Mouse (Mus musculus): ENCODE data around the gene Wdr31.
"Not testable (repeated sequence)": the region's sequence is repeated elsewhere in the genome, so short reads cannot be mapped to it uniquely, and the experiment has no call there.

Wdr31 gene

DNA sequence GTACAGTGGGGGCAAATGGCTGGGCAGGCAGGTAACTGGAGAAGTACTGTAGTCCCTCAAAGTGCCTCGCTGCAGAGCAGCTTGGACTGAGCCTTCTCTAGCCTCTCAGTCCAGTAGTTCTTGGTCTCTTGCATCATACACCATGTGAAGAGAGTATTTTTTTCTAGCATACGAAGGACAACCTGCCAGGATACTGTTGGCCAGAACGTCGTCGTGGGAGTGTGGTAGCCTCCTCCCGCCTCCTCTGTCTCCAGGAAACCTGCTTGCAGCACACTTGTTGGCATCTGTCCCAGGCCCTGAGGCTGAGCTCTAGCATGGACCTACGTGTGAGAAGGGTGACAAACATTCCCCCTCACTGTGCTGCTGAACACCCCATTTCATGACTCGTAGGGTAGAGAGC, 26.1 kb upstream of the Wdr31 start:
- CTCF ChIA-PET: no interaction called here

DNA sequence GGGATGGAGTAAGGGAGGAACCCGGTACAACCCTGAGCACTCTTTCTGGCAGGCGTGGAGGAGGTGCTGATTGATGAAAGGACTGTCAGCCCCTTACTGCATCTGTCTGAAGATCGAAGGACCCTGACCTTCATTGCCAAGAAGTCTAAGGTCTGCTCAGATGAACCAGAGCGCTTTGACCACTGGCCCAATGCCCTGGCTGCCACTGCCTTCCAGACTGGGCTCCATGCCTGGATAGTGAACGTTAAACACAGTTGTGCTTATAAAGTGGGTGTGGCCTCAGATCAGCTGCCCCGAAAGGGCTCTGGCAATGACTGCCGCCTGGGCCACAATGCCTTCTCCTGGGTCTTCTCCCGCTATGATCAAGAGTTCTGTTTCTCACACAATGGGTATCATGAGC, 25.2 kb upstream of the Wdr31 start:
- CTCF ChIA-PET: no interaction called here

DNA sequence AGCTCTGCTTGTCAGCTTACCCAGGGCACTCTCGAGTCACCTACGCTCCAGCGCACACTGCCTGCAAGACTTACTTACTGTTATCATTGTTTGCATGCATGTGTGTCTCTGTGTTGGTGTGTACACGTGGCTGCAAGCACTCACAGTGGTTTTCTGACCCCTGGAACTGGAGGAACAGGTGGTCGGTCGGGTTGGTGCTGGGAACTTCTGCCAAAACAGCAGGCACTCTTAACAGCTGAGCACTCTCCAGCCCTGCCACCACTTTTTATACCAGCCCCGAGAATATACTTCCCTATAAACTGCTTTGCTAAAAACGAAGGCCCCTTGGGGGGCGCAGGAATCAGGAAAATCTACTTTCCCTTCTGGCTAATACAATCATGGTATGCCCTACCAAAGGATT, 23.5 kb upstream of the Wdr31 start:
- CTCF ChIA-PET: interaction anchor here (1.3 kb wide), 1 partner anchor 8 kb away, joined by 4 read pairs; no protein-coding TSS in a partner anchor

DNA sequence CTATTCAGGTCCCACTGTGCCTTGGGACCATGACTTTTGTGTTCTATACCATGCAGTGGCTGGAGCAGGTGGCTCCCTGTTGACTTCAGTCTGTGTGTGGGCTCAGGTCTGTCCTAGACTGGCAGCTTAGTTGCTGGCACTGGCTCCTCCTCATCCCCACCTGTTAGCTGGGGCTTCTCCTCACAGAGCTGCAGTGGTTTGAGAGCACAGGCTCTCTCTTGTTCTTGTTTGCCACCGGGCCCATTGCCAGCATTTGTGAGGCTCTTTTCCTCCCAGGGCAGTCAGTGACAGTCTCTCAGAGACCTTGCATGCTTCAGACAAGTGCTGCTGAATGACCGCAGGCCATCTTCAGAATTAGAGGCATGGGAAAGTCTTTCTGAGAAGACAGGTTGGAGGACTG, 22.0 kb upstream of the Wdr31 start:
- CTCF ChIA-PET: interaction anchor here (0.6 to 1.3 kb wide), 3 partner anchors 9 to 101 kb away, joined by 3 to 4 read pairs (median 4); partner anchors contain the start of gene Hdhd3

DNA sequence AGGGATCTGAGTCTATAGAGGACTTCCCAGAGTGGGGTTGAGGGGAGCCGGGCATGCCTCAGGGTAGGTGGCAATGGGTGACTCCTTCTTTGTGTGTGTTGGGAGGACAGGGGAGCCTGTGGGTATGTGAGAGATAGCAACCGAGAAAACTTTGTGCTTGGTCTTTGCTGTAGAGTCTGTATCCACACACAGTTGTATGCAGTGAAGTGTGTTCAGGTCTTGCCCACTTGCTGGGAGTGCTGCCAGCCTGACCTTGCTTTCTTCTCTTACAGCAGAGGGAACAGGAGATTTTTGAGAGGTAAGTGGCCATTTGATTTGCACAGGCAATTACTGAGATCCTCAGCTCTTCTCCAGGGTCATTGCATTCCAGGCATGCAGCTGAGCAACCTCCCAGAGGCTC, 17.2 kb upstream of the Wdr31 start:
- CTCF ChIA-PET: no interaction called here

DNA sequence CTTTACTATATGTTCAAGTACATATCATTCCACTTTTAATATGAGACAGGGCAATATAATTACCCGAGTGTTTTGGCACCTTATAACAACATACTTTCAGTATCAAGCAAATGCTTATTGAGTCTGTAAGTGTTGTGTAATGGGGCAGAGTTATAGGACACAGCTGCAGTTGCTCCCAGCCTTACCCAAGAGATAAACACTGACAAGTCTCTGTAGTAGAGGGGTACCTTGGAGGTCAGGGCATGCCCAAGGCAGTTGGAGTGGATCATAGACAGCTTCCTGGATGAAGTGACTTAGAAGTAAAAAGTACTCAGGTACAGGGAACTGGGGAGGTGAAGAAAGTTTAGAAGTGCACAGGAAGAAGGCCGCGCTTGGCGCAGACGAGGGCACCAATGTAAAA, 16.5 kb upstream of the Wdr31 start:
- CTCF ChIA-PET: no interaction called here

DNA sequence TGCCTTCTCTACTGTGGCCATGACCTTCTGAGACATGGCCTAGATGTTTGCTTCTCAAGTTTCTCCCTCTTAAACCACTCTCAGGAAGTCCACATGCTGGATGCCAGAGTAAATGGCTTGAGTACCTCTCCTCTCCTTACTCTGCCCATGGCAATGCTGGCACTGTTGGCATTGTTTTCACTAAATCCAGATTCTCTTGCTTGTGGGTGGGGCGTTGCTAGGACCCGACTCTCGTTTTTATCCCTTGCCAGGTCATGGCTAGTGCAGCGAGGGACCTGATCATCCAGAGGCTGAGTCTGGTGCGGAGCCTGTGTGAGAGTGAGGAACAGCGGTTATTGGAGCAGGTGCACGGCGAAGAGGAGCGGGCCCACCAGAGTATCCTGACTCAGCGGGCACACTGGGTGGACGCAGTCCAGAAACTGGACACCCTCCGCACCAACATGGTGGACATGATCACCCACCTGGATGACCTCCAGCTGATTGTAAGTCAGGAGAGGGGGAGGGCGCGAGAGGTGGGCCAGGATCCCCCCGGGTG, 15.5 kb upstream of the Wdr31 start:
- CTCF ChIA-PET: interaction anchor here (0.7 kb wide), 1 partner anchor 11 kb away, joined by 5 read pairs; no protein-coding TSS in a partner anchor

DNA sequence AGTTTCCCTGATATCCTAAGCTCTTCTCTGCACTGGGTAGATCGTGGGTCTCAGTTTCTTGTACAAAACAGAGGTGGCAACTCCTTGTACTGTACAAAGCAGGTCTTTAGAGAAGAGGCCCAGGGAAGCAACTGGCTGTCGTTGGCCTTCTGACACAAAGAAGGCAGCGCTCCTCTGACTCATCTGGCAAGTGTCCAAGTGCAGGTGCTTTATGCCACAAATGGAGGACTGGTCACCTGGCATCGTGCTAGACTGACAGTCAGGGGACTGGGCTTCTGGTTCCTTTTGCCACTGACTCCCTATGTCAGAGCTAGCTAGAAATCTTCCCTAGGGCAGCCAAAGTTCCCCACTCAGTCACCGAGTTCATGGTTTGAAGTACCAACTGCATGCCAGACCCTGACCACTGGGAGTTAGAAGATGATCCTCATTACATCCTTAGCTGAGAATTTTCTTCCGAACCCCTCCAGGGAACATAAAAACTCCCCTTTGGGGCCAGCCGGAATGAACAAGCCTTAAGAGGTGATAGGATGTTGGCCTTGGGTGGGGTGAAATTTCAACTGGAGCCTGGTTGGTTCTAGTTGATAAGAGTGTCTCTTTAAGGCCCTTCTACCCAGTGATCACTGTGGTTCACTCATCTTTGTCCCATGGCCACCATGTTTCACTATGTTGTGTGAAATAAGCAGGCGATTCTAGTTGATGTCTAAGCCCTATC, 14.9 kb upstream of the Wdr31 start:
- CTCF ChIA-PET: interaction anchor here (0.7 kb wide), 1 partner anchor 67 kb away, joined by 4 read pairs; no protein-coding TSS in a partner anchor

DNA sequence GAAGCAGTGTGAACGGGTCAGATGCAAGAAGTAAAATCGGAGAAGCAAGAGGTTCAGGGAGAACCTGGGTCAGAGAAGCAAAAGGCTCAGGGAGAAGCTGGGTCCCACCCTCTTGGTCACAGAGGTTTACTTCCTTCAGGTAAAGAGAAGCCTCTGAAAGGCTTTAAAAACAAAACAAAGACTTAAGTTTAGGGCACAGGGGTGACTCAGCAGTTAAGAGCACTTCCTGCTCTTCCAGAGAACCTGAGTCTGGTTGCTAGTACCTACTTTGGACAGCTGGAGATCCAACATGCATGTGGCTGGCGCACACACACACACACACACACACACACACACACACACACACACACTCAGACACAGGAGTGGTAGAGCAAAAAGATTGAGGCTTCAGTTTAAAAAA, 14.2 kb upstream of the Wdr31 start:
- CTCF ChIA-PET: interaction anchor here (0.7 kb wide), 1 partner anchor 68 kb away, joined by 4 read pairs; no protein-coding TSS in a partner anchor

DNA sequence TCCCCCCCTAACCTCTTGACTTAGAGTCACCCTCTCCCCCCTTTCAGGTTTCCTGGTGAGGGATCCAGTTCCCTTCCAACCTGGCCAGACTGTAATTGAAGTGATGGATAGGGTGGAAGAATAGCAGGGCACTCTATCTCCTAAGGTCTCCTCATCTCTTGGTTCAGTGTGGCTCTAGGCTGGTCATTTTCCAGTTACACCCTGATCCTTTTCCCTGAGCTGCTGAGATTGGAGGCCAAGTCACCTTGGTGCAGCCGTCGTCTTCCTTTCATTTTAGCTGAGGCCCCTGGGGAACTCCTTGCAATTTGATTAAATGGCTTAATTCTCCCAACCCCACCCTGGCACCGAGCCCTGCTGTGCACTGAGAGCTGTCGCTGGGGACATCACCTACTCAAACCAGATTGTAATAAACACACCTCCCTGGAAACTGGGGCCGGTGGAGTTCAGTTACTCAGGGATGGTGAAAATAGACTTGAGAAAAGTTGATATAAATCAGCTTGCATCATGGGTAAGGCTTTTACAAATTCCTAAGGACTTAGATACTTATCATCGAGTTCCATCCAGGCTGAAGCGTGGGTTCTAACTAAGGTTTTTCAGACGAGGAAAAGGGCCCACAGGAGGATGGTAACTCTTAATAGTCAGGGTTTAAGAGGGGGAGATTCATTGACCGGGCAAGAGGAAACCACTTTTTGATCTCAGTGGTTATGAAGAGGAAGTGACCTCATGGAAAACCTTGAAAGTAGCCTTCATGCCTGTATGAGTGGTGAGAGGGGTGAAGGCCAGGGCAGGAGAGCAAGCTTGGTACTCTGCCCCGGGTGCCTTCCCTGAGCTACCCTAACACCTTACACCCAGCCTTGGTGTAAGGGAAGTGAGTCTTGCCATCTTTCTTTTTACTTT, 10.3 kb upstream of the Wdr31 start:
- CTCF ChIA-PET: no interaction called here

DNA sequence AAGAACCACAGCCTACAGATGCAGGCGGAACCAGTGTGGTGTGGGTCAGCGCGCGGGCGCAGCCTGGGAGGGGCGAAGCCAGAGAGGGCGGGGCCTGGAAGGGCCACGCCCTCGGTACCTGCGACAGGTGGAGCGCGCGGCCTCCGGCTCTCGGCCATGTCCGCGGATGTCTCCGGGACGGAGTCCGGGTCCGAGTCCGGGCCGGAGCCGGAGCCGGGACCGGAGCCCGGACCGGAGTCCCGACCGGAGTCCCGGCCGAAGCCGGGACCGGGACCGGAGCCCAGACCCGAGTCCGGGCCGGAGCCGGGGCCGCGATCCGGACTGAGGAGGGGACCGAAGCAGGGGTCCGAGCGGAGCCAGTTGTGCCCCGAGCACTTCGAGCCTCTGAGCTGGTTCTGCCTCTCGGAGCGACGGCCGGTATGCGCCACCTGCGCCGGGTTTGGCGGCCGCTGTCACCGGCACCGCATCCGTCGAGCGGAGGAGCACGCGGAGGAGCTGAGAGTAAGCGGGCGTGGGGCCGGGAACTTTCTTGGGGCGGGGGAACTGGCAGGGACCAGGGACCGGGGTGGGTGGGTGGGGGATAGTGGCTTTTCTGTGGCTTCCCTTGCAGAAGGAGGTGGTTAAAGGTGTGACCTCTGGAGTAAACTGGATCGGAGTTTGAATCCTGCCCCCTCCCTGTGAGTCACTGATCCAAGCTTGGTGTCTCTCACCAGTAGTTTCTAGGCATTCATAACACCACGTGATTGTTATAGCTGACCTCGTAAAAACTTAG, 9.4 kb upstream of the Wdr31 start, which contains the start of gene Bspry:
TSS of gene Bspry (plus strand) at position 117 of the 772 bp plus-strand sequence.
- CTCF ChIA-PET: no interaction called here

DNA sequence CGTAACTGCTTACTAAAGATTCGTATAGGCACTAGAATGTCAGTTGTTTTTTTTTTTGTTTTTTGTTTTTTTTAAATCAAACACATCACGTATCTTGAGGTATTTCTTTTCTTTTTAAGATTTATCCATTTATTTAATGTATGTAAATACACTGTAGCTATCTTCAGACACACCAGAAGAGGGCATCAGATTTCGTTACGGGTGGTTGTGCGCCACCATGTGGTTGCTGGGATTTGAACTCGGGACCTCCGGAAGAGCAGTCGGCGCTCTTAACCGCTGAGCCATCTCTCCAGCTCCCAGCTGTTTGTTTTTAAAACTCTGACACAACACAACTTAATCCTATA, 8.9 kb upstream of the Wdr31 start:
- CTCF ChIA-PET: not testable (repeated sequence)

DNA sequence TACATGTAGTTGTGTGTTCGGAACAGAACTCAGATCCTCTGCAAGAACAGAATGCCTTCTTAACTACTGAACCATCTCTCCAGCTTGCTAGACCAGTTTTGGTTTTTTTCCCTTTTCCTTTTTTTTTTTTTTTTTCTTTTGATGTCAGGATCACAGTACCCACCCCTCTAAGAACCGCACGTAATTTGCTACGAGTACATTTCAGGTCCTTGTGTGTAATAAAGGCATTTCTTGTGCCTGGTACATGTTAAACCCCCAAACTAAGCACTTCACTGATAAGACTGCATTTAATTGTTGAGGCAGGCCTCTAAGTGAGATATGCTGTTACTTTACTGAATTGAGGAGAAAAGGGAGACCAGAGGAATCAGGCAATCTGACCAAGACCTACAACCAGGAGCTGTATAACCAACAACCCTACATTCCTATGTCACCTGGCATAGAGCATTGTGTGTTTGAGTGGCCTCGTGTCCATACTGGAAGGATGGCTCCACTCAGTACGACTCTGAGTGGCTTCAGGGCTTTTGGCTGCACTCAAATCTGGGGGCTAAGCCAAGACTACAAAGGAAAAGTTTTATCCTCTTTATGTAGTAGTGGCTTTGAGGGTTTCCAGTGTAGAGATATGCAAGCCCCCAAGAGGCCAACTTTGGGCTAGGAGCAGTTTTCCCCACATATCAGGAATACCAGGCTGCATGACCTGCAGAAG, 7.0 kb upstream of the Wdr31 start:
- CTCF ChIA-PET: interaction anchor here (0.7 kb wide), 1 partner anchor 261 kb away, joined by 6 read pairs; no protein-coding TSS in a partner anchor

DNA sequence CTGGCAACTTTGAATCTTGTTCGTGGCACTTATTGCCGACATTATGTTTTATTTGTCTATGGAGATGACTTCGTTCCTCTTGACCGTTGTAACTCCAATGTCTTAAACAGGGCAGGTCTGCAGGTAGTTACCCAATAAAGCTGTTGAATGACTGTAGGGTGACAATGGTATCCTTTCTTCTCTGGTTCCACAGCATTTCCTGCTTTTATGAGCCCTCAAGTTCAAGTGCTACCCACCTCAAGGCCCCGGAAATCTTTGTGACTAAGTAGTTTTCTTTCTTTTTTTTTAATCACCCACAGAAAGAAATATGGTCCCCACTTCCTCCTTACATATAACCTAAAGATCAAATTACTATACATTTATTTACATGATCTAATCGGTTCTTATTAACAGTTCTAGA, 5.1 kb upstream of the Wdr31 start:
- CTCF ChIA-PET: interaction anchor here (0.6 kb wide), 1 partner anchor 11 kb away, joined by 5 read pairs; no protein-coding TSS in a partner anchor

DNA sequence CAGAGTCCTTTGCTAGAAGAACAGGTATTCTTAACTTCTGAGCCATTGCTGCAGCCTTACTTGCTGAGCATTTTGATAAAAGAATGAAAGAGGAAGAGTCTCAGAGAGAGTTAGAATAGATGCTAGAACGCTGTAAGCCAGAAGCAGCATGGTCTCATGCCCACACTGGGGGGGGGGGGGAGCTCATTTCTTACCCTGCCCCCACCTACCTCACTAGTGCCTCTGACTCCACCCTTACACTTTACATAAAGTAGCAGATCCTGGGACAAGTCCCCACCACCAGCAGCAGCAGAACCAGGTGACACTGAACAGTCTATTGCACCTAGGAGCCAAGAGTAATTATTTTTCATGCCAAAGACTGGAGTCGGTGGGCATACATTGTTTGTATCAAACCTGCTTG, 4.4 kb upstream of the Wdr31 start:
- CTCF ChIA-PET: interaction anchor here (0.6 kb wide), 1 partner anchor 11 kb away, joined by 5 read pairs; no protein-coding TSS in a partner anchor

DNA sequence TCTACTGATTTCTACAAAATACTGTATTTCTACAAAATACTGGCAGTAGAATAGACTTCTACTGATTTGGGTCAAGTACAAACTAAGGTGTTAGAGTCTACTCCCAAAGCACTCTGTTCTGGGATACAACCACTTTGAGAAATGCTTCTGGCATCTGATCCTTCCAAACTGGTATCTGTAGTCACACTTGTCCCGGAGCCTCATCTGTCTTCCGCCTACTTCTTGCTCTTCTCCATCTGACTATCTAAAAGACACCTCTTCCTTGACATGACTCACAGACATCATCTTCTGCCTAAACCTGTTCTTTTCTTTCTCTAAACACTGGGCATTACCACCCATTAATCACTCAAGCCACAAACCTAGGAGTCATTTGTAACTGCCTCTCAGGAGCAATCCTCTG, 1.4 kb upstream of the Wdr31 start:
- CTCF ChIA-PET: interaction anchor here (1.5 kb wide), 1 partner anchor 9 kb away, joined by 3 read pairs; no protein-coding TSS in a partner anchor

DNA sequence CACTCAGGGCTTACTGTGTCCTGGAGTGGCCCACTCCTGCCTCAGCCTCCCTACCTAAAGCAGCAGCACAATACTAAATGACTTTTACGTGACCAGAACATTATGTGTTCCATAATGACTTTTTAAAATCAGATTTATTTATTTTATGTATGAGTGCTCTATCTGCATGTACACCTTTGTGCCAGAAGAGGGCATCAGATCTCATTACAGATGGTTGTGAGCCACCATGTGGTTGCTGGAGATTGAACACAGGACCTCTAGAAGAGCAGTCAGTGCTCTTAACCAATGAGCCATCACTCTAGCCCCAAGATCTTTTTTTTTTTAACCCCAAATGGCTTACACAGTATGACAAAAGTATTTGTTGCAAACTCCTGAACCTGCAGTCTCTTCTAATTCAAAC, 2.5 kb downstream of the Wdr31 start:
- CTCF ChIA-PET: no interaction called here

DNA sequence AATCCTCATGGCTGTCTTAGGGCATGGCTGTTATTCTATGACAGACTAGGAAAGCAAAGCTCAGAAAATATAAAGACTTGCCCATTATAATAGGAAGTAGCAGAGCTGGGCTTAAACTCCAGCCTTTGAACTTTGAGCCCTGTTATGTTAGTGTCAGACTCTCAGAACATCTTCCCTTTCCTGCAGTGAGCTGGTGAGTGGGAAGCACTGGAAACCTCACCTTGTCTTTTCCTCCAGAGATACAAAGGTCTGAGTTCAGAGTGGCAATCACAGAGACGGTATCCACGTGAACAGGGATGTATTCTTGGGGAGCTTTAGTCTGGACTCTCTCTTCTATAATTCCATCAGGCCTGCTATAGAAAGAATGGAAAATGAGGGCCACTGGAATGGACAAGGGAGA, 7.6 kb downstream of the Wdr31 start:
- CTCF ChIA-PET: interaction anchor here (1.3 kb wide), 1 partner anchor 9 kb away, joined by 3 read pairs; no protein-coding TSS in a partner anchor

DNA sequence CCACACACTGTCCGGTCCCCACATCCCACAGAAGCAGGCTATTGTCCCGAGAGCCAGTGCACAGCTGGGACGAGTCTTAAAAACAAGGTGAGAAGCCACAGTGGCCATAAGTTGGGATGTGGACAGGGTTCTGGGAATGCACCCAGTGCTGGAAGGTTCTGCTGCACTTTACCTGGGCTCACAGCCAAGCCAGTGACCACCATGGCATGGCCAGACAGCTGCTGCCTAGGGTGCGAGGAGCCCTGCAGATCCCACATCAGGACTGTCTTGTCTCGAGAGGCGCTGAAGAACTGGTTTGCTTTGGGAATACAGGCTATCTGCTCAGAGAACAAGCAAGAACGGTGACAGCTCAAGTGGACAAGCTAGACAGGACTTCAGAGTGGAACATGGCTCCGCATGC, 10.3 kb downstream of the Wdr31 start:
- CTCF ChIA-PET: no interaction called here

DNA sequence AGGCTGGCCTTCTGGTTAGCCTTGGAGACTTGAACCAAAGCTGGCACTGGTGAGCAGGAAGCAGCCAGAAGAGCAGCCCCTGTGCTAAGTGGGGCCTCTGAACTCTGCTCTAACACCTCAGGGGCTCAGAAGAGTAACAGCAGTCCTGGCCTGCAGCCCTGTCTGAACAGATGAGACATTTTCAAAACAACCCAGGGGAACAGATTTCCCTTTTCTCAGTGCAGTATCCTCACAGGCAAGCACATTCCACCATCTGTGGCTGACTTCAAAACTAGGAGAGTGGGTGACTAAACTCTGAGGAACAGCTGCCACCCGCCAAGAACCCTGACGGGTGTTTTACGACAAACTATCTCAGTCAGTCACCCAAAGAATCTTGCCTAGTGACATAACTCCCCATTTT, 11.6 kb downstream of the Wdr31 start:
- CTCF ChIA-PET: no interaction called here

DNA sequence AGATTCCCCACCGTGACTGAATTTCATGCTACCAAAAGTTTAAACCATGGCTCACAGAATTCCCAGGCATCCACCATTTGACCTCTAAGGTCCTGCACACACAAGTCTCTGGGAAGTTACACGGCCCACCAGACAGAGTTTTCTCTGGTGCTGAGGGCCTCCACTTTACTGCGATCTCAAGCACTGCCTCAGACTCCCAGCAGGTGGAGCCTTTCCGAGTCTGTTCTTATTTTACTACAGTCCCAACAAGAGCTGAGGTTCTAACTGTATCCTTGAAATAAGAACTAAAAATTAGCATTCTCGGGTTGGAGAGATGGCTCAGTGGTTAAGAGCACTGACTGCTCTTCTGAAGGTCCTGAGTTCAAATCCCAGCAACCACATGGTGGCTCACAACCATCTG, 15.7 kb downstream of the Wdr31 start:
- CTCF ChIA-PET: no interaction called here
